Mouse (Mus musculus) Muller cell, postnatal 12 days (primary cell): ENCODE results near the gene Proser2.

Experiments used
- DNase-seq: peaks from one replicate; pipeline ENCODE4 v3.0.0-alpha.2; 2015; ENCODE audit errors: inconsistent ontology term

Gene Proser2

GRCm38 (mm10) chr2:6129555-6130355 is at the start of gene Proser2:
TSS of gene Proser2 (minus strand) at chr2:6130211.
- DNase-seq, result peak; percentile 88

GRCm38 (mm10) chr2:6179749-6180117 is 49.7 kb upstream of the Proser2 start:
- no peak for DNase-seq

- no peak for DNase-seq
Measured at GRCm38 (mm10) chr2:6178901-6179748, 49.1 kb upstream of the Proser2 start.

- DNase-seq, result no peak
Measured at GRCm38 (mm10) chr2:6173013-6173412, 43.0 kb upstream of the Proser2 start.

GRCm38 (mm10) chr2:6168560-6168959 is 38.5 kb upstream of the Proser2 start:
- no peak for DNase-seq

GRCm38 (mm10) chr2:6167843-6168558 is 38.0 kb upstream of the Proser2 start:
- DNase-seq, result peak; percentile 71

- DNase-seq, result no peak
Measured at GRCm38 (mm10) chr2:6165771-6166170, 35.8 kb upstream of the Proser2 start.

- DNase-seq, result no peak
Measured at GRCm38 (mm10) chr2:6164606-6165290, 34.7 kb upstream of the Proser2 start.

- DNase-seq, result no peak
Measured at GRCm38 (mm10) chr2:6162366-6163040, 32.5 kb upstream of the Proser2 start.

GRCm38 (mm10) chr2:6159735-6160134 is 29.7 kb upstream of the Proser2 start:
- no peak for DNase-seq

GRCm38 (mm10) chr2:6159219-6159618 is 29.2 kb upstream of the Proser2 start:
- no peak for DNase-seq

- DNase-seq, result no peak
Measured at GRCm38 (mm10) chr2:6157635-6158034, 27.6 kb upstream of the Proser2 start.

- no peak for DNase-seq
Measured at GRCm38 (mm10) chr2:6157208-6157607, 27.2 kb upstream of the Proser2 start.

GRCm38 (mm10) chr2:6149801-6150200 is 19.8 kb upstream of the Proser2 start:
- DNase-seq, result no peak

GRCm38 (mm10) chr2:6146901-6147300 is 16.9 kb upstream of the Proser2 start:
- DNase-seq, result no peak

GRCm38 (mm10) chr2:6146257-6146656 is 16.2 kb upstream of the Proser2 start:
- no peak for DNase-seq

- DNase-seq, result no peak
Measured at GRCm38 (mm10) chr2:6145611-6146010, 15.6 kb upstream of the Proser2 start.

GRCm38 (mm10) chr2:6142915-6143654 is 13.1 kb upstream of the Proser2 start:
- no peak for DNase-seq

GRCm38 (mm10) chr2:6140572-6141161 is 10.7 kb upstream of the Proser2 start:
- peak; percentile 87 for DNase-seq

- DNase-seq, result no peak
Measured at GRCm38 (mm10) chr2:6133871-6134270, 3.9 kb upstream of the Proser2 start.
